Mouse (Mus musculus): ENCODE data around the gene Hoxa7. TPM values are rescaled to one million over a fixed set of nuclear protein-coding genes. Genes with fewer than 3 reads are reported as not detected.
A peak's percentile ranks its signal among the peaks of the same experiment; 100 is the strongest.

Gene Hoxa7
- polyA plus RNA-seq, 1 experiment = 2.5 TPM

GRCm38 (mm10) chr6:52207684-52207976, 14.0 kb downstream of the Hoxa7 start:
- Histone ChIP-seq H3K4me3 (ENCODE audit: low read depth, low read length) (no peak overlapping the region), H3K36me3 (ENCODE audit: control insufficient read depth, insufficient read depth, low read length) (no peaks in the 10 kb centered on the region), H3K27ac (ENCODE audit: insufficient read depth, low read depth, low read length) (0 out of 2 replicates have a peak overlapping the region, but pooled peaks have one; percentile 15), H3K4me1 (ENCODE audit: control insufficient read depth, insufficient read depth, insufficient read length, low read length) (peaks cover 1% of the 10 kb centered on the region), H3K27me3 (ENCODE audit: control insufficient read depth, insufficient read depth, low read length) (peaks cover 82% of the 10 kb centered on the region)
- TF ChIP-seq POLR2A (IDR thresholded peaks at IDR 0.05; ENCODE audit: low read depth, low read length) (no peak), CTCF (IDR thresholded peaks at IDR 0.05; ENCODE audit: extremely low read depth, insufficient read length, insufficient replicate concordance, low read depth, low read length) (no peak)

GRCm38 (mm10) chr6:52206882-52207683, 14.6 kb downstream of the Hoxa7 start:
- TF ChIP-seq CTCF (IDR thresholded peaks at IDR 0.05; ENCODE audit: extremely low read depth, insufficient read length, insufficient replicate concordance, low read depth, low read length) = no peak
- TF ChIP-seq POLR2A (IDR thresholded peaks at IDR 0.05; ENCODE audit: low read depth, low read length) = no peak
- 33% methylated on average over 4 of the region's 4 CpGs for WGBS
- no peaks in the 10 kb centered on the region; the same call in none of the 2 replicates for H3K4me1 ChIP-seq (ENCODE audit: control insufficient read depth, insufficient read depth, insufficient read length, low read length)
- H3K27me3 ChIP-seq (ENCODE audit: control insufficient read depth, insufficient read depth, low read length) = peaks cover 80% of the 10 kb centered on the region
- 0 out of 2 replicates have a peak overlapping the region, but pooled peaks have one; percentile 15 for H3K27ac ChIP-seq (ENCODE audit: insufficient read depth, low read depth, low read length)
- H3K36me3 ChIP-seq (ENCODE audit: control insufficient read depth, insufficient read depth, low read length) = no peaks in the 10 kb centered on the region
- no peak overlapping the region for H3K4me3 ChIP-seq (ENCODE audit: low read depth, low read length)

DNA sequence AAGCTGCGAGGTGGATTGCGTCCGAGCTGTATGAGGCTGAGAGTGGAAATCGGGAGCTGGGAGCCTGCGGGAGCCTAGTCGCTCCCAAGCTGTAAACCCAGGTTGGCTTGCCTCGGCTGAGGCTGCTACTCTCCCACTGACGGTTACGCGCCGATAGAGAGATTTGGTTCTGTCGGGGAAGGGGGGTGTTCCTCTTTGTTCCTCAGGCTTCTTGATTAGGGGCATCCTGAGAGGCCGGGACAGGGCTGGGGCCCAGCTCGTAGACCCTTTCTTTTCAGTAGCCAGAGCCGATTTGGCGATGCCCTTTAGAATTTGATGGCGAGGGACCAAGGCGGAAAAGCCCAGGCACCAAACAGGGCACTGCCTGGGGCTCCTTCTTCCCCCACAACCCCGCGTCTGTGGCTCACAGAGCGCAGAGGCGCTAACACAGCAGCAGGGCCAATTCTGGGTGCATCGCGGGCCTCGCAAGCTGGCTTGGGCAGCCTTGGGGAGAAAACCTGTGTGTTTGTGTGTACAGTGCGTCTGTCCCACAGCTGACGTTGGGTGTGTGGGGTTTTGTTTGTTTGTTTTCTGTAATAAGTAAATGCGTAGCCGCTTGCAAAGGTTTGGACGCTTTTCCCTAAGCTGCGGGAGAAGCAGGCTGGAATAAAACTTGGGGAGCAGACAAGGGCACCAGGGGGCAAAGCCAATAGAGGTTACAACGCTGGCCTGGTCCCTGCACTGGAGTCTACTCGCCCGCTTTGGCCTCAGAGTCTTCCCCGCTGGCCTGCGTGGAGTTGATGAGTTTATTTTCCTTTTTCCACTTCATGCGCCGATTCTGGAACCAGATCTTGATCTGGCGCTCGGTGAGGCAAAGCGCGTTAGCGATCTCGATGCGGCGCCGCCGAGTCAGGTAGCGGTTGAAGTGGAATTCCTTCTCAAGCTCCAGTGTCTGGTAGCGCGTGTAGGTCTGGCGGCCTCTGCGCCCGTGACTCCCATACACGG, 15.7 kb downstream of the Hoxa7 start:
- TF ChIP-seq CTCF (IDR thresholded peaks at IDR 0.05; ENCODE audit: extremely low read depth, insufficient read length, insufficient replicate concordance, low read depth, low read length) (no peak), POLR2A (IDR thresholded peaks at IDR 0.05; ENCODE audit: low read depth, low read length) (no peak)
- peak overlapping the region; percentile 24; the same call in 1 of the 2 replicates for H3K27ac ChIP-seq (ENCODE audit: insufficient read depth, low read depth, low read length)

DNA sequence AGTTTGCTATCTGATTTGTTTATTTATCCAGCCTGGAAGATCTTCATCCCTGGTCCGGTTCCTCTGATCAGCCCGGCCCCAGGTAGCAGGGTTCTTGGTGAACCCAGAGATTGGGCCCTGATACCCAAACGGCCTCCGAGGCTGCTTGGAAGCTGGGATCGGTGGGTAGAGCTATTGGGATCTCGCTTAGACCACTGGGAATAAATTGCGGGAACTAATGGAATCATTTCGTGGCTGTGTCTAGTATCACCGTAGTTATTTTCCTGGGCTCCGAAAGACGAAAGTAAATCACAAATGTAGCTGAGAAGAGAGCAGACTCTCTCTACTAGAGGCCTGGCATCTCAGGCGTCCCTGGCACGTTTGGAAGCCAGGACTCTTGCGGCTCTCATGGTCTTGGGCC, 16.4 kb downstream of the Hoxa7 start:
- 30% methylated on average over 14 of the region's 14 CpGs for WGBS
- Histone ChIP-seq H3K27me3 (ENCODE audit: control insufficient read depth, insufficient read depth, low read length) (peaks cover 68% of the 10 kb centered on the region), H3K4me3 (ENCODE audit: low read depth, low read length) (no peak overlapping the region), H3K36me3 (ENCODE audit: control insufficient read depth, insufficient read depth, low read length) (no peaks in the 10 kb centered on the region), H3K27ac (ENCODE audit: insufficient read depth, low read depth, low read length) (peak overlapping the region; percentile 24), H3K4me1 (ENCODE audit: control insufficient read depth, insufficient read depth, insufficient read length, low read length) (peaks cover 8% of the 10 kb centered on the region)
- no peak for TF ChIP-seq CTCF (IDR thresholded peaks at IDR 0.05; ENCODE audit: extremely low read depth, insufficient read length, insufficient replicate concordance, low read depth, low read length)
- TF ChIP-seq POLR2A (IDR thresholded peaks at IDR 0.05; ENCODE audit: low read depth, low read length) = no peak

More for the DNA sequence above, 15.7 kb downstream of the Hoxa7 start:
- peaks cover 70% of the 10 kb centered on the region for H3K27me3 ChIP-seq (ENCODE audit: control insufficient read depth, insufficient read depth, low read length)
- peaks cover 4% of the 10 kb centered on the region for H3K4me1 ChIP-seq (ENCODE audit: control insufficient read depth, insufficient read depth, insufficient read length, low read length)
- H3K4me3 ChIP-seq (ENCODE audit: low read depth, low read length) = no peak overlapping the region
- WGBS = 27% methylated on average over 55 of the region's 55 CpGs
- H3K36me3 ChIP-seq (ENCODE audit: control insufficient read depth, insufficient read depth, low read length) = no peaks in the 10 kb centered on the region

DNA sequence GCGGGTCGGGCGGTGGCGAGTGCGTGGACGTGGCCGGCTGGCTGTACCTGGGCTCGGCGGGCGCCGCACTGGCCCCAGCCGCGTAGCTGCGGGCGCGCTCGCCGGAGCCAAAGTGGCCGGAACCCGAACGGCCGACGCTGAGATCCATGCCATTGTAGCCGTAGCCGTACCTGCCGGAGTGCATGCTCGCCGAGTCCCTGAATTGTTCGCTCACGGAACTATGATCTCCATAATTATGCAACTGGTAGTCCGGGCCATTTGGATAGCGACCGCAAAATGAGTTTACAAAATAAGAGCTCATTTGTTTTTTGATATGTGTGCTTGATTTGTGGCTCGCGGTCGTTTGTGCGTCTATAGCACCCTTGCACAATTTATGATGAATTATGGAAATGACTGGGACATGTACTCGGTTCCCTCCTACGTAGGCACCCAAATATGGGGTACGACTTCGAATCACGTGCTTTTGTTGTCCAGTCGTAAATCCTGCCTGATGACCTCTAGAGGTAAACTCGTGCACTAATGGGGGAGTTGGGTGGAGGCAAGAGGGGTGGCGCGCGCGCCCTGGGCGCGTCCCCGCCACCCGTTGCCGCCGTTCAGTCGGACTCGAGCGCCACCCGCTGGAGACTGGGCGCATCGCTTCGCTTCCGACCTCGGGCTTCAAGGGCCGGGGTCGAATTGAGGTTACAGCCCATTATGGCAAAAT, 17.5 kb downstream of the Hoxa7 start, which contains the start of gene Hoxa5:
Gene Hoxa5, minus strand, starts transcription at position 538 of the 703 bp plus-strand sequence.
- H3K36me3 ChIP-seq (ENCODE audit: control insufficient read depth, insufficient read depth, low read length) = no peaks in the 10 kb centered on the region
- TF ChIP-seq POLR2A (IDR thresholded peaks at IDR 0.05; ENCODE audit: low read depth, low read length) (no peak), CTCF (IDR thresholded peaks at IDR 0.05; ENCODE audit: extremely low read depth, insufficient read length, insufficient replicate concordance, low read depth, low read length) (peak; percentile 79)
- 13% methylated on average over 65 of the region's 65 CpGs for WGBS
- H3K27me3 ChIP-seq (ENCODE audit: control insufficient read depth, insufficient read depth, low read length) = peaks cover 61% of the 10 kb centered on the region
- peaks cover 11% of the 10 kb centered on the region for H3K4me1 ChIP-seq (ENCODE audit: control insufficient read depth, insufficient read depth, insufficient read length, low read length)
- peak within 1 kb of the TSS; percentile 48 for H3K27ac ChIP-seq (ENCODE audit: insufficient read depth, low read depth, low read length)
- H3K4me3 ChIP-seq (ENCODE audit: low read depth, low read length) = peak within 1 kb of the TSS; percentile 65

- Histone ChIP-seq H3K27ac (ENCODE audit: insufficient read depth, low read depth, low read length) (peak overlapping the region; percentile 48), H3K4me1 (ENCODE audit: control insufficient read depth, insufficient read depth, insufficient read length, low read length) (peaks cover 11% of the 10 kb centered on the region), H3K36me3 (ENCODE audit: control insufficient read depth, insufficient read depth, low read length) (no peaks in the 10 kb centered on the region), H3K27me3 (ENCODE audit: control insufficient read depth, insufficient read depth, low read length) (peaks cover 54% of the 10 kb centered on the region), H3K4me3 (ENCODE audit: low read depth, low read length) (peak overlapping the region; percentile 65)
- WGBS = 12% methylated on average over 46 of the region's 46 CpGs
- no peak for TF ChIP-seq CTCF (IDR thresholded peaks at IDR 0.05; ENCODE audit: extremely low read depth, insufficient read length, insufficient replicate concordance, low read depth, low read length)
- TF ChIP-seq POLR2A (IDR thresholded peaks at IDR 0.05; ENCODE audit: low read depth, low read length) = no peak
Measured at GRCm38 (mm10) chr6:52203371-52204049, 18.1 kb downstream of the Hoxa7 start.

Data from small intestine, adult 2 months (tissue).